Mouse (Mus musculus): Measurements from ENCODE around the gene Zfp184.

- TF ChIP-seq CTCF (conservative IDR thresholded peaks at IDR 0.05; ENCODE audit: insufficient read depth, insufficient read length, low read depth, low read length) = no peak
- no peak for TF ChIP-seq POLR2A (IDR thresholded peaks at IDR 0.05; ENCODE audit: low read depth, low read length)
Measured at GRCm38 (mm10) chr13:22005605-22006333, 60.9 kb downstream of the Zfp184 start.
